Mouse (Mus musculus) c-Kit-positive CD71-negative TER-119-negative erythroid progenitor cells, embryonic 14.5 days (primary cell): Measurements from ENCODE around the gene Ptrh1.

ENCODE experiments used
- DNase-seq: peaks from one replicate; pipeline ENCODE4 v3.0.0-alpha.2; 2013; ENCODE audit warnings: low read depth

Ptrh1 gene

DNA sequence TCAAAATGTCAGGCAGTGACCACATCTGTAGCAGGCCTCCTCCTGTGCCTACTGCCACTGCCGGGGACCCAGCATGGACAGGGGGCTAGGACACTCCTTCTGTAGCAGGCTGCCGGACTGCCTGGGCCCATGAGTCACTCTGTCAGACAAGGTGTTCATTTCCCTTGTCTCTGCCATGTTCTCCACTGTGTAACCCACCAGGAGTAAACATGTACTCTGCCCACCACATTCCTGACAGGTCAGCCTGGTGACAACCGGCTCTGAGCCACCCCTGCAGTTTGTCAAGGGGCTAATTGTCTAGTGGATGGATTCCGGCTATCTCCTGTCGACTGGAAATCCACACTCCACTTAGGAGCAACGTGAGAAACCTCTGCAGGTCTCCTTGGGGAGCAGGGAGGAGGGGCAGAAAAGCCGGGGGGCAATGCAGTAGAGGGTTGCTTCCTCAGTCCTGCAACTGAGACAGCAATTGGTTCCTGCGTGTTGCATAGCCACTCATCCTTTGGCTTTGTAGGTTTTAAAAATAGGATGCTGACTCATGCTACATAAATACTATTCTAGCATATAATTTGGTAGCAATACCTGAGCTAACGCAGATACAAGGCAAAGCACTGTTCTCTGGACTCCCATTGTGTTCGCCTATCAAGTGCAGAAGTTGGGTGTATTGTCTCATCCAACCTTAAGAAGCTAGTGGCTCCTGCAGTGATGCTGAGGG, 22.8 kb downstream of the Ptrh1 start:
- DNase-seq: no peak

DNA sequence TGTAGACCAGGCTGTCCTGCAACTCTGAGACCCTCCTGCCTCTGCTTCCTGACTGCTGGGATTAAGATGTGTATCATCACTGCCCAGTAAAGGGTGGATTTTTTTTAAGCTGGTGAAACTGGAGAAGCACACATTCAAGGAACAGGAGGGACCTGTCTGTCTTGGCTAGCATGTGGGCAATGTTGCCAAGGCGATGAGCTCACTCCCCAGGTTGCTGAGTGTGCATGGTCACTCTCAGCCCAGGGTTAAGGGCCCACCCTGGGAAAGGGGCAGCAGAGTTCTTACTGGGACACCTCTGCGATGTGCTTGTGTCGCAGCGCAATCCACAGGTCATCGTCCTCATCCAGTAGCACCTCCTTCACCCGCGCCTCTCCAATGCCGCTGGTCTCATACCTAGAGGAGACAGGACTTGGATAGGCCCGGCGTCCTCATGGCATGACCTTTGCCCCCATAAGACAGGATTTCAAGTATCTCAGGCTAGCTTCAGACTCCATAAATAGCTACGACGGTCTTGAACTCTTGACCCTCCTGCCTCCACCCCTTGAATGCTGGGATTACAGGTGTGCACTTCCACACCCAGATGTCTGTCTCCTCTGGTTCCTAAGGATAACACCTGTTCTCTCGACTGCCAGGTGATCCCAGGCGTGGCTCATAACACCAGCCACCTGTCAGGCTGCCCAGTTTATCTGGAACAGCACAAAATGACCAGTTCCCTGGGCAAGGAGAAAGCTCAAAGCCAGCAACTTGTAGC, 33.4 kb downstream of the Ptrh1 start:
- no peak for DNase-seq

DNA sequence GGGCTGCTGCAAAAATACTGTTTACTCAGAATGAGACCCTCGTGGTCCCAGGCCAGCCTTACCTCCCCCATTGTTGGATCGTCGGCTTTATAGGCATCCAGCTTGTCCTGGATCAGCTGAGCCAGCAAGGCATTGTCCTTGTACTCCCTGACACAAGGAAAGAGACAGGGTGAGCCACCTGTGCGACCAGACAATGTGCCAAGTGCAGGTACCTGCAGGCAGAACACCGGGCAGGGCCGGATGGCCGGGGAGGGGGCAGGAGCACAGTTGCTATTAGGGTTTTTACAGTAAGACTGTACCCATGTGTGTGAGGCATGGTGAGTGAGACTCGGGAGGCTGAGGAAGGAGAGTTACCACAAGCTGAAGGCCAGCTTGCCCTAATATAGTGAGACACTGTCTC, 36.4 kb downstream of the Ptrh1 start:
- no peak for DNase-seq

DNA sequence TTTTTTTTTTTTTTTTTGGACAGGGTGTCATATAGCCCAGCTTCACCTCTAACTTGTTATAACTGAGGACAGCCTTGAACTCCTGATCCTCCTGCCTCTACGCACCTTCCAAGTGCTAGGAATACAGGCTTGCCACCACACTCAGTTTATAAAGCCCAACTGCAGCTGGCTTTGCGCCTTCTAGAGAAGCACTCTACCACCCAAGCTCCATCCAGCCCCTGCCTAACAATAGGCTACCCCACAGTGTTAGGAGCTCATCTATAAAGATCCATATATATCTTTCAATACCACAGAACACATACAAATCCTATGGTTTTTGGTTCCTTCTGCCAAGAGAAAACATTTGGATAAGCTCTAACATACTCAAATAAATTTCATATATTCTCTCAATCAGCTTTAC, 40.9 kb downstream of the Ptrh1 start:
- DNase-seq: no peak

DNA sequence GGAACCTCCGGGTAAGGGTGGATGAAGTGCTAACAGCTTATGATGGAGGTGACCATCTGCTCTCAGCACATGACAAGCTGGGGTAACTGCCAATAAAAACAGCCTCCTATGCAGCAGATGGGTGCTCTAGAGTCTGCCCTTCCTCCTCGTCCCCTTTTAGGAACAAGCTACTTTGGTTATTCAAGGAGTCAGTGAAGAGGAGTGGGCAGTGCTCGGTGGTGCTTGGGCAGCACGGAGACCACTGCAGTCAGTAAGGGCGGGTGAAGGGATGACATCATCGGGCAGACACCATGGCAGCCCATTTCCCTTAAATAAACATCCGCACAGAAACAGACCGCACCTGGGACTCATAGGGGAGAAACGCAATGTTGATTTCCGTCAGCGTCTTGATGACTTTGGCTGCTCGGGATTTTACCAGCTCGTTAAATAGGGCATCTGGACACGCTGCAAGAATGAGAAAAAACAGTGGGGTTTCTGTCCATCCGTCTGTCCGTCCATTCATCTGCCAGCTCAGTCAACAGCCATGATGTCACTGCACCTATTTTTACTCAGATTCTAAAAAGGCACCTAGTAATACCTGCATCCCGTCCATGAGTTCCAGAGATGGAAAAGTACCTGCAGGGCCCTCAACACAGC, 41.5 kb downstream of the Ptrh1 start:
- DNase-seq: no peak

DNA sequence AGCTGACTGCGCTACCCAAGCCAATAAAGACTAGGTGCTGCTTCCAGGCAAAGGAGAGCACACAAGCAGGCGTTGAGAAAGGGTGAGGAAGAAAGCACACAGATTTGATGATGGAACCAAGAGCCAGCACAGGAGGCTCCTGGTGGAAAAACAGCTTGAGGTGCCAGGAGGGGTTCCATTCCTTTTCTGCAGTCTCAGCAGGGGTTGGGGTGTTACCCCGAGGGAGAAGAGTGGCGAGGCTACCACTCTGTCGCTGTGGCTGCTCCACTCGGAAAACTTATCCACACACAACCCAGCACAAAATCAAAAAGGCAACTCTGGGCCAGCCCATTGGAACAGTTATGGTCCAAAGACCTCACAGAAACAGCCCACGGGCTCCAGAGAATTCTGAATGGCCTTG, 42.0 kb downstream of the Ptrh1 start:
- no peak for DNase-seq

DNA sequence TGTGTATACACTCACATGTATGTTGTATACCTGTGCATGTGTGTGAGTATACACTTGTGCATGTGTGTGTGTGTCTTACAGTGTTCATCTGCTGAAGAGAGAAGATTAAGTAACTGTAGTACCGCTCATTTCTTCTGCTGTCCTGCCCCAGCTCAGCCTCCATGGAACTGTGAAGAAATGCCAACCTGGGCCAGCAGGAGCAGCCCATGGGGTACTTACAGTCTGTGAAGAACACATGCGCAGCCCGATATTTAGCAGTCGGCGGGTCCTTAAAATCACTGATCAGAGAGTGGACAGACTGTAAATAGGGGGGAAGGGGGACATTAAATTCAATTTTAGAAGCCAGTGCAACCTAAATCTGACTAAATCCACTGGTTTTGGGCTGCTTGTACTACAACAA, 42.6 kb downstream of the Ptrh1 start:
- DNase-seq: no peak

DNA sequence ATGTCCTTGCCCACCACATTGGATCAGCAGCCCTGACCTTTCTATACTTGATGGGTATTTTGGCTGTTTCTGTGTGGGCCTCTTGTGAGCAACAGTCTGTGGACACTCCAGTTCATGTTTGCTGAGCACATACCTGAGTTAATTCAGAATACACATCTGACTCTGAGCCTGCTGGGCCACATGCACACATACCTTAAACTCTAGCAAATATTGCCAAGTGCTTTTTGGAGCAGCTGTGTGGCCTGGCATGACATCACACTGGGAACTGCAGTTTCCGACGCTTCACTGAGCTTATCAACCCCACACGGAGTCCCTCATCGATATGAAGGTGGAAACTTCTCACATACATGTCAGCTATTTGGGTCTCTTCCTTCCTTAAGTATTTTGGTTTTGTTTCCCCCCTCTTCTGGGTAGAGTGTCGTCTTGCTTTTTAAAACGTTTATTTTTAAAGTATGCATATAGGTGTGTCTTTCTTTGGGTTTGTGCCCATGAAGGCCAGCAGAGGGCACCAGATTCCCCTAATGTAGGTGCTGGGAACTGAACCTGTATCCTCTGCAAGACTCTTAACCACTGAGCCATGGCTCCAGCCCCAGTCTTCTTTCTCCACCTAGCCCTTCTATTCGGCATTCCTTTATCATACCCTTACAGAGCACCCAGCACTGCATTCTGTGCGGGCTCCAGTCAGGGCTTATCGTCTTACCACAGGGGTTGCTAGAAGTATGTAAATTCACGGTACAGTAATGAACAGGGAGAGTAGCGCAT, 45.6 kb downstream of the Ptrh1 start:
- peak; percentile 44 for DNase-seq

DNA sequence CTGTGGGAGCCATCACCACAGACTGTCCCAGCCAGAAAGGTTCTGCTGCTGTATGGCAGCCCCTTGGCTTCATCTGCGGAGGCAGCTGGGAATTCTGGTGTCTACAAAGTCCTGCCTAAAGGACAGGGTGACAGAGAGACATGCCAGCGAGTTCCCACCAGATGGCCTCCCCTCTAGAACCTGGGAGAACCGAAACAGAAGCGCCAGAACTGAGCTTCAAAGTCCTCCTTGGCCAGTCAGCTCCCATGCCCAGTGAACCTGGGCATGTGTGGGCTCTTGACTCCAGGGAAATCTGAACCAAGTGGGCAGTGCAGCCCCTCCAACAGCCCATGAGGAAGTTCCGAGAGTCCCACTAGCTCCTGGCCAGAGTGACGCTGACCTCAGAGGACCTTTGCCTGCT, 47.1 kb downstream of the Ptrh1 start:
- no peak for DNase-seq

DNA sequence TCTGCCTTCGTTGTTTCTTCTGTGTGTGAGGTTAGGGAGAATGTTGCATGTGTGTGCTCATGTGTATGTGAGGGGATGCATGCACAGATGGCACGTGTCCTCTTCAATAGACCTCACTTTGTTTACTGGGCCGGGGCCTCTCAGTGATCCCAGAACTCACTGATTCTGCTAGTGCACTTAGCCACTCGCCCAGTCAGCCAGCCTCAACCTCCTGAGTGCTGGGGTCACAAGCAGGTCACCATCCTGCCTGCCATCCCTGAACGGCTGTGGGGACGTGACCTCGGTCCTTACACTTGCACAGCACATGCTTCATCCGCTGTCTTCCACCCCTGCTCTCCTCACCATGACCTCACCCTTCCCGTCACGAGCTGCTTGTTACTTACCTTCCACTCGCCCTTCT, 47.6 kb downstream of the Ptrh1 start:
- DNase-seq: no peak

DNA sequence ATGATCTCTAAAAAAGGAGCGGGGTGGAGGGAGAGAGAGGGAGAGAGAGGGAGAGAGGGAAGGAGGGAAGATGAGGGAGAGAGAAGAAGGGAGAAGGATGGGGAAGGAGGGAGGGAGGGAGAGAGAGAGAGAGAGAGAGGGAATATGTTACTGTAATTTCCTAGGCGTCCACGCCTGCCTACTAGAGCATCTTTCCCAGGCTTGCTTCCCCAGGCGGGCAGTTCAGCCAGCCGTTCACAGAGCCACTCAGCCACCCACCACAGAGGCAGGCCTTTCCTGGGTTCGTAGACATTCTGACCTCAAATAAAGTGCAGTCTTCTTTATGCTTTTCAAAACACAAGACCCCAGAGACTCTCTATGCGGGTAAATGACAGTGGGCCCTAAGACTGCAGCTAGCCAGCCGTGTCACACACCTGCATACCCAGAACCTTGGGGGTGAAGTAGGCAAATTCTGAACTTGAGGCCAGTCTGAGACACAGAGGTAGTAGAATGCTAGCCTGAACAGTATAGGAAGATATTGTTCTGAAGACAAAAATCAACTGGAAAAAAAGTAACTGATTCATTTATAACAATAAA, 48.1 kb downstream of the Ptrh1 start:
- no peak for DNase-seq

DNA sequence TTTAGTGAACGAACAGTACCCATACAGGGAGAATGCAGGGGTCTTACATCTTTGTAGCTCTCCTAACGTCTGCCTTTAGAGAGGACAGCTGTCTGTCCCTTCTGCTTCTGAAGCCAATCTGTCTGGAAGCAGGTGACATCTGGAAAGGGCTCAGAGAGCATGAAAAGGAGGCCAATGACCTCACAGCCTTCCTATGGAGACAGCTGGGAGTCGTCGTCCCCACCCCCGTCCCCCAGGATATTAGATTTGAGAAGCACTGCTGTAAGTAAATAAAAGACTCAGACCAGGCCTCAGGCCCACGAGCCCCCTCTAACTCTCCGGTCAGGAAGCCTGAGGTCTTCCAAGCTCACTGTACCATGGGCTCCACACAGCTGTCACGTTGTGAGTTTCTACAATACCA, 48.6 kb downstream of the Ptrh1 start:
- no peak for DNase-seq

DNA sequence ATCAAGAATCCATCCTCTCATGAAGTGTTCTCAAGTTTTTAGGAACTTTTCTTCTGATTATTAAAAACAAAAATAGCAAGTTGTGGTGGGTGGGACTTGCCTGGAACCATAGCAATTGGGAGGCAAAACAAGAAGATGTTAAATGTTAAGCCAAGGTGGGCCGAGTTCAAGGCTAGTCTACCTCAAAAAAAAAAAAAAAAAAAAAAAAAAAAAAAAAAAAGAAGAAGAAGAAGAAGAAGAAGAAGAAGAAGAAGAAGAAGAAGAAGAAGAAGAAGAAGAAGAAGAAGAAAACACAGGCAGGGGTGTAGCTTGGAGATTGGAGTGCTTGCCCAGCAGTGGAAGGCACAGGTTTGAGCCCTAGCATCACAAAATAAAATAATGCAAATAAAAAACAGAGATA, 49.2 kb downstream of the Ptrh1 start:
- no peak for DNase-seq

DNA sequence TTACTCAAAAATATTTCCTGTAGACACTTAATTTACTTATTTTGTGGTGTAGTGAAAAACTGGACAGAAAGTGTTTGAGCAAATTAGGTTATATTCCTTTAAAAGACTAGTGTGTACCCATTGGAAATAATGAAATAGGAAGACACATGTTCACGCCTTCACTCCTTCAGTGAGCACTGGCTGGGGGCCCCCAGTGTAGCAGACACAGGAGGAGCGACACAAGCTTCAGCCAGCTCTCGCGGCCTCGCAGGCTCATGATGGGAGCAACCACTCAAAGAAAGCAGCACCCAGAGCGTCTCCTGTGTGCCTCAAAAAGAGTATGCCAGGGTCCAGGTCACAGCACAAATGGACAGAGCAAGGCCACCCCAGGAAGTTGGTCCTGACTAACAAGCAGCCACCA, 50.2 kb downstream of the Ptrh1 start:
- DNase-seq: no peak
